26 mouse cellular contexts compared by ENCODE assay signal in genomic region chr8:95058661-95059060, GRCm38 (mm10). TPM values are rescaled to one million over a fixed set of nuclear protein-coding genes. Genes with fewer than 3 reads are reported as not detected.
DNase-seq lines count a peak whose midpoint lies in the region; ATAC-seq lines count a peak whose summit lies in the region.
"Had no signal": no experiment of that assay in that cellular context is flagged by ENCODE, and none has a peak within 500 bp of the region (broad histone marks: within the 10 kb centered on the region; RNA-seq: fewer than 3 reads in every experiment).

No protein-coding gene starts in this region.

- DNase-seq in liver, embryonic 11.5 days (ENCODE audit: low spot score), result no peak
- peak; percentile 24 to 34 for DNase-seq in B cell, adult 2 months
- peak; percentile 33 for DNase-seq in splenic B cell, adult 2 months (ENCODE audit: low read depth, low spot score)
- no peak for DNase-seq in kidney, adult 11 months
- no peak for DNase-seq in forebrain, embryonic 11.5 days (ENCODE audit: low spot score)
- DNase-seq: adrenal gland, adult 8-10 months; cerebellum, adult 2 months; cerebellum, postnatal 25 days; embryo, embryonic 11 days; kidney, adult 18-20 months; kidney, postnatal 10 days; lung, postnatal 36 days; thymus, postnatal 36 days had no signal

- 0 out of 2 replicates have a peak overlapping the region, but pooled peaks have one; percentile 22 for H3K9ac ChIP-seq in liver, embryonic 11.5 days (ENCODE audit: low read depth, low read length)
- H3K9ac ChIP-seq in liver, embryonic 12.5 days, result no peak overlapping the region
- no peak overlapping the region for H3K9ac ChIP-seq in forebrain, embryonic 11.5 days (ENCODE audit: low read length)
- H3K9ac ChIP-seq: embryonic facial prominence, embryonic 13.5 days; forebrain, embryonic 13.5 days; hindbrain, embryonic 12.5 days; liver, embryonic 14.5 days; lung, embryonic 15.5 days had no signal

- no peaks in the 10 kb centered on the region for H3K36me3 ChIP-seq in liver, embryonic 11.5 days (ENCODE audit: control insufficient read depth, insufficient read depth, low read length)
- no peaks in the 10 kb centered on the region for H3K36me3 ChIP-seq in liver, embryonic 12.5 days
- H3K36me3 ChIP-seq in splenic B cell, adult 2 months (ENCODE audit: control insufficient read depth, insufficient read depth, low read length, poor library complexity, severe bottlenecking), result no peaks in the 10 kb centered on the region
- no peaks in the 10 kb centered on the region for H3K36me3 ChIP-seq in forebrain, embryonic 11.5 days (ENCODE audit: control insufficient read depth, insufficient read depth, low read length)
- H3K36me3 ChIP-seq: embryonic facial prominence, embryonic 13.5 days; hindbrain, embryonic 12.5 days; lung, embryonic 15.5 days; midbrain, embryonic 10.5 days had no signal

- H3K27me3 ChIP-seq in liver, embryonic 11.5 days (replicated peaks; ENCODE audit: control insufficient read depth, insufficient read depth, low read length), result no peaks in the 10 kb centered on the region
- no peaks in the 10 kb centered on the region for H3K27me3 ChIP-seq in liver, embryonic 12.5 days (replicated peaks)
- H3K27me3 ChIP-seq in splenic B cell, adult 2 months (ENCODE audit: control insufficient read depth, insufficient read depth, low read length, poor library complexity, severe bottlenecking), result no peaks in the 10 kb centered on the region; the same call in 1 of the 2 replicates
- H3K27me3 ChIP-seq in forebrain, embryonic 11.5 days (ENCODE audit: control insufficient read depth, insufficient read depth, low read length), result no peaks in the 10 kb centered on the region
- H3K27me3 ChIP-seq: embryonic facial prominence, embryonic 13.5 days; forebrain, embryonic 13.5 days; hindbrain, embryonic 12.5 days; lung, embryonic 15.5 days had no signal

- no peak overlapping the region for H3K27ac ChIP-seq in liver, embryonic 11.5 days (ENCODE audit: low read depth, low read length)
- H3K27ac ChIP-seq in liver, embryonic 12.5 days, result no peak overlapping the region
- H3K27ac ChIP-seq in forebrain, embryonic 11.5 days (ENCODE audit: low read depth, low read length), result no peak overlapping the region
- H3K27ac ChIP-seq: embryonic facial prominence, embryonic 13.5 days; forebrain, embryonic 13.5 days; hindbrain, embryonic 12.5 days; liver, embryonic 14.5 days; lung, embryonic 15.5 days; midbrain, embryonic 10.5 days had no signal

- no peaks in the 10 kb centered on the region for H3K9me3 ChIP-seq in liver, embryonic 11.5 days (ENCODE audit: control insufficient read depth, low read length)
- H3K9me3 ChIP-seq in liver, embryonic 12.5 days (replicated peaks), result no peaks in the 10 kb centered on the region
- H3K9me3 ChIP-seq in forebrain, embryonic 11.5 days (ENCODE audit: control insufficient read depth, low read length), result no peaks in the 10 kb centered on the region
- H3K9me3 ChIP-seq: embryonic facial prominence, embryonic 13.5 days; forebrain, embryonic 13.5 days; hindbrain, embryonic 12.5 days; lung, embryonic 15.5 days; midbrain, embryonic 10.5 days had no signal

- no peak for ATAC-seq in liver, embryonic 11.5 days (replicated peaks; ENCODE audit: low FRiP score)
- no peak for ATAC-seq in liver, embryonic 12.5 days
- ATAC-seq in granulocyte monocyte progenitor cell, adult 5-6 weeks (replicated peaks; ENCODE audit: poor library complexity, severe bottlenecking), result peak; percentile 58
- no peak for ATAC-seq in forebrain, embryonic 11.5 days (replicated peaks; ENCODE audit: low FRiP score)
- ATAC-seq: activated CD4-positive, CD25-positive, alpha-beta regulatory T cell, adult 4 months; forebrain, embryonic 13.5 days had no signal

- peaks cover 32% of the 10 kb centered on the region for H3K4me1 ChIP-seq in liver, embryonic 11.5 days (replicated peaks; ENCODE audit: control insufficient read depth, insufficient read depth, low read length)
- H3K4me1 ChIP-seq in liver, embryonic 12.5 days, result peaks cover 59% of the 10 kb centered on the region
- no peaks in the 10 kb centered on the region for H3K4me1 ChIP-seq in forebrain, embryonic 11.5 days (replicated peaks; ENCODE audit: control insufficient read depth, insufficient read depth, low read length)
- H3K4me1 ChIP-seq: embryonic facial prominence, embryonic 13.5 days; forebrain, embryonic 13.5 days; hindbrain, embryonic 12.5 days had no signal

- H3K4me3 ChIP-seq in liver, embryonic 11.5 days (ENCODE audit: low read depth, low read length), result no peak overlapping the region
- H3K4me3 ChIP-seq in liver, embryonic 12.5 days, result no peak overlapping the region
- no peak overlapping the region for H3K4me3 ChIP-seq in forebrain, embryonic 11.5 days (ENCODE audit: low read depth, low read length)
- H3K4me3 ChIP-seq: embryonic facial prominence, embryonic 13.5 days; erythroblast, embryonic 14.5 days; forebrain, embryonic 13.5 days; hindbrain, embryonic 12.5 days; lung, embryonic 15.5 days; midbrain, embryonic 10.5 days had no signal

- WGBS in liver, embryonic 11.5 days, result 49% methylated on average over 6 of the region's 6 CpGs
- 23% methylated on average over 6 of the region's 6 CpGs for WGBS in liver, embryonic 12.5 days (ENCODE audit: insufficient replicate concordance)
- 83% methylated on average over 6 of the region's 6 CpGs for WGBS in forebrain, embryonic 11.5 days

- no peak overlapping the region for H3K4me2 ChIP-seq in liver, embryonic 11.5 days
- no peak overlapping the region for H3K4me2 ChIP-seq in liver, embryonic 12.5 days
- H3K4me2 ChIP-seq in forebrain, embryonic 11.5 days (ENCODE audit: low read depth, low read length, severe bottlenecking), result no peak overlapping the region
- H3K4me2 ChIP-seq: embryonic facial prominence, embryonic 13.5 days; forebrain, embryonic 13.5 days; heart, embryonic 11.5 days; hindbrain, embryonic 12.5 days; lung, embryonic 15.5 days had no signal

RNA-seq across cellular contexts. Expression of gene Drc7, which starts 3.8 kb away (rescaled TPM):
- 0.26 TPM in 1 of 2 replicates, not detected in the other for polyA plus RNA-seq in liver, embryonic 11.5 days (2014; fragmentation: Nextera tagmentation; extraction: Ambion mirVana)
- polyA plus RNA-seq in liver, embryonic 12.5 days (2016; fragmentation: Nextera tagmentation; extraction: Ambion mirVana), result 0.14 and 0.37 TPM in 2 replicates
- 1.8 and 2.5 TPM in 2 replicates for total RNA-seq in granulocyte monocyte progenitor cell, adult 5-6 weeks (2014; fragmentation: Nextera tagmentation)
- 1.2 and 3.7 TPM in 2 replicates for total RNA-seq in granulocyte monocyte progenitor cell, adult 5-6 weeks (2017)
- polyA plus RNA-seq in forebrain, embryonic 11.5 days (2014; fragmentation: Nextera tagmentation; extraction: Ambion mirVana), result 0.12 TPM in 1 of 2 replicates, not detected in the other
- total RNA-seq: adrenal gland, adult 8-10 months; gastrocnemius, adult 18-20 months had no signal
- polyA plus RNA-seq: activated CD4-positive, CD25-positive, alpha-beta regulatory T cell, adult 4 months; erythroblast, embryonic 14.5 days; heart, embryonic 11.5 days; heart, postnatal 0 days had no signal

RNA-seq across cellular contexts. Expression of gene Katnb1, which starts 22.3 kb away (rescaled TPM):
- 25.1 and 26.6 TPM in 2 replicates for polyA plus RNA-seq in liver, embryonic 11.5 days (2014; fragmentation: Nextera tagmentation; extraction: Ambion mirVana)
- polyA plus RNA-seq in liver, embryonic 12.5 days (2016; fragmentation: Nextera tagmentation; extraction: Ambion mirVana), result 17.8 and 18.5 TPM in 2 replicates
- 14.3 and 17.6 TPM in 2 replicates for total RNA-seq in granulocyte monocyte progenitor cell, adult 5-6 weeks (2014; fragmentation: Nextera tagmentation)
- total RNA-seq in granulocyte monocyte progenitor cell, adult 5-6 weeks (2017), result 33.2 and 34.4 TPM in 2 replicates
- 37.3 and 37.5 TPM in 2 replicates for polyA plus RNA-seq in forebrain, embryonic 11.5 days (2014; fragmentation: Nextera tagmentation; extraction: Ambion mirVana)

RNA-seq across cellular contexts. Expression of gene Adgrg3, which starts 41.2 kb away (rescaled TPM):
- polyA plus RNA-seq in liver, embryonic 11.5 days (2014; fragmentation: Nextera tagmentation; extraction: Ambion mirVana), result 11.8 and 11.9 TPM in 2 replicates
- polyA plus RNA-seq in liver, embryonic 12.5 days (2016; fragmentation: Nextera tagmentation; extraction: Ambion mirVana), result 7.9 and 8.7 TPM in 2 replicates
- 142 and 175 TPM in 2 replicates for total RNA-seq in granulocyte monocyte progenitor cell, adult 5-6 weeks (2014; fragmentation: Nextera tagmentation)
- 170 and 173 TPM in 2 replicates for total RNA-seq in granulocyte monocyte progenitor cell, adult 5-6 weeks (2017)
- 2.9 and 3.2 TPM in 2 replicates for polyA plus RNA-seq in forebrain, embryonic 11.5 days (2014; fragmentation: Nextera tagmentation; extraction: Ambion mirVana)

Comparison
In these comparisons a context has a peak if more than half of its experiments do, and no peak if none do; other contexts are left out.
1. DNase-seq: peak in B cell, adult 2 months (2 of 2) and splenic B cell, adult 2 months (single experiment); none in liver, embryonic 11.5 days (single experiment), kidney, adult 11 months (single experiment) and forebrain, embryonic 11.5 days (single experiment).